Mouse (Mus musculus) midbrain, embryonic 10.5 days (tissue): Measurements from ENCODE around the gene Chrm1. TPM values are rescaled to one million over a fixed set of nuclear protein-coding genes. Genes with fewer than 3 reads are reported as not detected.
A peak's percentile ranks its signal among the peaks of the same experiment; 100 is the strongest.

ENCODE experiments used
- DNase-seq: peaks from one replicate; pipeline ENCODE4 v3.0.0-alpha.2; 2017; ENCODE audit warnings: low spot score
- H3K27ac ChIP-seq: fragments of 300-500 bp; sonication (generic); replicated peaks from 2 replicates; pipeline ENCODE4 v1.5.1; 2016; ENCODE audit warnings: mild to moderate bottlenecking
- H3K27me3 ChIP-seq: fragments of 300-500 bp; sonication (generic); 2 replicates; pipeline ENCODE4 v1.6.1; 2016; ENCODE audit warnings: low read depth, mild to moderate bottlenecking; ENCODE audit not compliant: poor library complexity, severe bottlenecking
- H3K36me3 ChIP-seq: fragments of 300-500 bp; sonication (generic); 2 replicates; pipeline ENCODE4 v1.6.1; 2016; ENCODE audit warnings: mild to moderate bottlenecking, moderate library complexity
- H3K4me1 ChIP-seq: fragments of 300-500 bp; sonication (generic); 2 replicates; pipeline ENCODE4 v1.6.1; 2016
- H3K4me3 ChIP-seq: fragments of 300-500 bp; sonication (generic); 2 replicates; pipeline ENCODE4 v1.5.1; 2016; ENCODE audit warnings: mild to moderate bottlenecking, moderate library complexity
- H3K9me3 ChIP-seq: fragments of 300-500 bp; sonication (generic); replicated peaks from 2 replicates; pipeline ENCODE4 v1.6.1; 2016; ENCODE audit warnings: mild to moderate bottlenecking
- WGBS: fragments of 180-500 bp; shearing (Covaris S2); methylation state at CpG from one replicate; pipeline ENCODE4 v1.1.7; 2016; 5-methylcytosine and 5-hydroxymethylcytosine counted together
- polyA plus RNA-seq: library from polyadenylated mRNA; unstranded; fragments of >200 nt; fragmentation: Nextera tagmentation; extraction: Ambion mirVana; gene quantifications from 2 replicates; pipeline ENCODE4 v1.2.1, GENCODE M21; 2016

Gene Chrm1
- polyA plus RNA-seq, 1 experiment from 2014 or later = not detected

- no peaks in the 10 kb centered on the region for H3K36me3 ChIP-seq
- 55% methylated on average over 6 of the region's 6 CpGs for WGBS
- DNase-seq = no peak
- no peak overlapping the region for H3K27ac ChIP-seq
- no peaks in the 10 kb centered on the region for H3K9me3 ChIP-seq
- H3K4me1 ChIP-seq = peaks cover 22% of the 10 kb centered on the region
- no peaks in the 10 kb centered on the region for H3K27me3 ChIP-seq
- H3K4me3 ChIP-seq = no peak overlapping the region
These were observed 31.7 kb downstream of the Chrm1 start for GRCm38 (mm10) chr19:8695330-8695729.

DNA sequence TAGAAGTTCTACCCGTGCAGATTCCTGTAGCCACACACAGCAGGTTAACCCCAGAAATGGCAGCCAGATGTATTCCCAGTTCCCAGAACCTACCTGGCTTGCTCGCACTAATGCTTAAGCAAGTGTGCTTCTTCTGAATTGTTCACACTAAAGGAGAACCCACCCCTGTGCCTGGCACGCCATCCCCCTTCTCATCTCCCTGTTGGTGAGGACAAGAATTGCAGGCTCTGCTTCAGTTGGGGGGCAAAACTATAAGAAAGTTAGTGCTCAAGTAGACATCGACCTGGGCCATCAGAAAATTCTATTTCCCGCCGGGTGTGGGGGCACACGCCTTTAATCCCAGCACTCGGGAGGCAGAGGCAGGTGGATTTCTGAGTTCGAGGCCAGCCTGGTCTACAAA lies 36.1 kb downstream of the Chrm1 start:
- Histone ChIP-seq H3K4me1 (peaks cover 18% of the 10 kb centered on the region; the same call in 1 of the 2 replicates), H3K27me3 (no peaks in the 10 kb centered on the region), H3K9me3 (no peaks in the 10 kb centered on the region), H3K4me3 (no peak overlapping the region), H3K27ac (no peak overlapping the region), H3K36me3 (no peaks in the 10 kb centered on the region)
- WGBS = 82% methylated on average over 9 of the region's 9 CpGs
- DNase-seq = no peak

DNA sequence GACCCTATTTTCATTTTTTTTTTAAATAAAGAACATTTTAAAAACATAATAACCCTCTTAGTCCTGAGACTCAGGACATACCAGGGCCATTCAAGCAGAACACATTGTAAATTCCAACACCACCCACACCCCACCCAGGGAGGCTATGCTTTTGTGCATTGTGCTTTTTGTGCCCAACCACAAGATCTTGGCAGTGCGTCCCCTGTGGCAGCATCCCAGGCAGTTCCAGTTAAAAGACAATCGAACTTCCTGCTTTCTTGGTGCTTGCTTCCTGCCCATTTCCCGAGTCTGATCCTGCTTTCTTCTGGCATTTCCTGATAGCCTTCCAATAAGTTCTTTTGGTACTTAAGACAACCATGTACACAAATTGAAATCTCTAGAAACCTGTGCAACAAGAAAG lies 38.9 kb downstream of the Chrm1 start:
- 78% methylated on average over 3 of the region's 3 CpGs for WGBS
- H3K9me3 ChIP-seq = no peaks in the 10 kb centered on the region
- no peak overlapping the region for H3K4me3 ChIP-seq
- no peak for DNase-seq
- peaks cover 9% of the 10 kb centered on the region; the same call in 1 of the 2 replicates for H3K4me1 ChIP-seq
- peaks cover 14% of the 10 kb centered on the region for H3K36me3 ChIP-seq
- no peaks in the 10 kb centered on the region for H3K27me3 ChIP-seq
- no peak overlapping the region for H3K27ac ChIP-seq

DNA sequence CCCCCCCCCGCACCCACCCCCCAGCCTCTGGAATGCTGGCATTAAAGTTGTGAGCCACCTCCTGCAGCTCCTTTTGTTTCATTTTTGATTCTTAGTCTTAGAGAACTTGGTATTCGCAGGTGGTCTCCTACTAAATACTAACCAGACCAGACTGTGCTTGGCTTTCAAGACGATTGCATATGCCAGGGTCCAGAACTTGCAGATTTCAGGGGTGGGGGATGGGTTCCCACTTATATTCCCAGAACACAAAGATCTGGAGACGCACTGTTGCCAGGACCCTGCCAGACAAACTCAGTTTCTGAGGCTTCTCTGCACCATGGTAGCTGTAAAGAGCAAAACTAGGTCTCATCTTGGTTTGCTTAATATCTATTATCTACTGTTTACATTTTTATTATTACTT lies 40.0 kb downstream of the Chrm1 start:
- H3K4me3 ChIP-seq = no peak overlapping the region
- DNase-seq = no peak
- H3K4me1 ChIP-seq = peaks cover 9% of the 10 kb centered on the region; the same call in 1 of the 2 replicates
- H3K9me3 ChIP-seq = no peaks in the 10 kb centered on the region
- peaks cover 26% of the 10 kb centered on the region for H3K36me3 ChIP-seq
- WGBS = 42% methylated on average over 4 of the region's 4 CpGs
- no peak overlapping the region for H3K27ac ChIP-seq
- no peaks in the 10 kb centered on the region for H3K27me3 ChIP-seq

DNA sequence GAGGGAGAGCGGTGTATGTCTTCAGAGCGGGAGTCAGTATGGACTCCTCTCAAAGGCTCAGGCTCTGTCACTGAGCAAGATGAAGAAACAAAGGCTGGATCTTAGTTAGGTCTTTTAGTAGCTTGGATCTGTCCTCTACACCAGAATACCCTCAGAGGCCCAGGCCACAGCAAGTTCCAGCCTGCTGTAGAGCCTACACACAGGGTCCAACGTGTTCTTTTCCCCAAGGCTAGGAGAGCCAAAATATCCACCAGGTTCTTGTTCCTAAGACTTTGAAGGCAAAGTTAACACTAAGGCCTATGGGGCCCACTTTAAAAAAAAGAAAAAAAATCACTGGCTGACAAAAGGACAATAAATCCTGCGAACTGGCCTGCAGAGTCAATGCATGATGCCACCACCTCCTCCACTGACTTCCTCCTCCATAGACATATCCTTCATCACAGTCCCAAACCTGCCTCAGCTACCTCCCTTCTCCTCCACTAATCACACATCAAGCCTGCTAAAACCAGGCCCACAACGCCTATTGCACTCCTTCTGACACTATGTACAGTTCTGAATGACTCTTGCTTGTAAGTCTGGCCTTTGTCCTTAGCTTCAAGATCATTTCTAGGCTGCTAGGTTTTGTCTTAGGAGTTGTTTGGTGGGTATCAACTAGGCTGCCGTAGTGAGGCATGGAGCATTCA lies 41.6 kb downstream of the Chrm1 start:
- Histone ChIP-seq H3K9me3 (no peaks in the 10 kb centered on the region), H3K36me3 (peaks cover 41% of the 10 kb centered on the region), H3K27ac (no peak overlapping the region), H3K4me3 (no peak overlapping the region), H3K27me3 (no peaks in the 10 kb centered on the region), H3K4me1 (peaks cover 9% of the 10 kb centered on the region; the same call in 1 of the 2 replicates)
- DNase-seq = no peak
- WGBS = 77% methylated on average over 6 of the region's 6 CpGs

- H3K27ac ChIP-seq = no peak overlapping the region
- 86% methylated on average over 7 of the region's 7 CpGs for WGBS
- DNase-seq = no peak
- no peaks in the 10 kb centered on the region for H3K9me3 ChIP-seq
- H3K4me1 ChIP-seq = peaks cover 16% of the 10 kb centered on the region; the same call in 1 of the 2 replicates
- H3K27me3 ChIP-seq = no peaks in the 10 kb centered on the region
- H3K36me3 ChIP-seq = peaks cover 52% of the 10 kb centered on the region
- H3K4me3 ChIP-seq = no peak overlapping the region
These were observed 42.6 kb downstream of the Chrm1 start for GRCm38 (mm10) chr19:8706132-8706667.

- no peak overlapping the region for H3K4me3 ChIP-seq
- peaks cover 59% of the 10 kb centered on the region for H3K36me3 ChIP-seq
- H3K9me3 ChIP-seq = no peaks in the 10 kb centered on the region
- no peaks in the 10 kb centered on the region for H3K27me3 ChIP-seq
- DNase-seq = no peak
- WGBS = 97% methylated on average over 7 of the region's 7 CpGs
- no peak overlapping the region for H3K27ac ChIP-seq
- H3K4me1 ChIP-seq = peaks cover 23% of the 10 kb centered on the region
These were observed 43.3 kb downstream of the Chrm1 start for GRCm38 (mm10) chr19:8706930-8707329.

DNA sequence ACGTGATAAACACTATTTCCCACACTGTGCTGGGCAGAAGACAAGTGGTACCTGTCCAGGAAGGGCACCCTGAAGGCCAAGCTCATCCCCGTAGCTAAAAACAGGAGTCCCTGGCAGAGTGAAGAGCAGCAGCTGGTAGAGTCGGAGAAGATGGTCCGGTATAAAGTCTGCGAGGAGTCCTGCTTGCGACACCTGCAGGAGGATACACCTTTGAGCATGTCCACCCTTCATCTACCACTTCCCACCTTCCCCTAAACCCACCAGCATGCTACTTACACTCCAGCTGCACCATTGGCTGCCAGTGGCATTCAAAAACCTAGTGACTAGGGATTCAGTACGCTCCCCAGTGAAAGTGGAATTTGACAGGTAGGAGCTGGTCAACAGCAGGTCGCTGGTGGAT lies 45.4 kb downstream of the Chrm1 start:
- 92% methylated on average over 8 of the region's 8 CpGs for WGBS
- no peak overlapping the region for H3K4me3 ChIP-seq
- H3K27me3 ChIP-seq = no peaks in the 10 kb centered on the region
- H3K4me1 ChIP-seq = peaks cover 26% of the 10 kb centered on the region
- peaks cover 61% of the 10 kb centered on the region for H3K36me3 ChIP-seq
- no peak overlapping the region for H3K27ac ChIP-seq
- DNase-seq = no peak
- no peaks in the 10 kb centered on the region for H3K9me3 ChIP-seq

DNA sequence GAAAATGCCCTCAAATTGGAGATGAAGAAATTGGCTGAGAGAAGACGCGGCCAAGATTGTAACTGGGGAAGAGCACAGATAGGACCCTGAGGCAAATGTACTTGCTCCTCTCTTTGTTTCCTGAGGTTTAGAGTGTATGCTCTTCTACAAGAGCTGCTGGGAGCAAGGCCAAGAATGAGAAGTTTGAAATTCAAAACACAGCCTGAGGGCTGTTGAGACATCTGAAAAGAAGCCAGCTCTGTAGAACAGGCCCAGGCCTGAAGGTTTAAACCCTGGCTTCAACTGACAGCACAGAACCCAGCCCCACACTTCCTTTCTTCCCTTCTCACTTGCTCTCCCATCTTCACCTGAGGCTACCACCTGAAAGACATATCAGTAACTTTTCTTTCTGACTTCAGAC lies 46.5 kb downstream of the Chrm1 start:
- Histone ChIP-seq H3K36me3 (peaks cover 61% of the 10 kb centered on the region), H3K27ac (no peak overlapping the region), H3K4me1 (peaks cover 31% of the 10 kb centered on the region), H3K9me3 (no peaks in the 10 kb centered on the region), H3K27me3 (no peaks in the 10 kb centered on the region), H3K4me3 (no peak overlapping the region)
- WGBS = 93% methylated on average over 2 of the region's 2 CpGs
- no peak for DNase-seq

DNA sequence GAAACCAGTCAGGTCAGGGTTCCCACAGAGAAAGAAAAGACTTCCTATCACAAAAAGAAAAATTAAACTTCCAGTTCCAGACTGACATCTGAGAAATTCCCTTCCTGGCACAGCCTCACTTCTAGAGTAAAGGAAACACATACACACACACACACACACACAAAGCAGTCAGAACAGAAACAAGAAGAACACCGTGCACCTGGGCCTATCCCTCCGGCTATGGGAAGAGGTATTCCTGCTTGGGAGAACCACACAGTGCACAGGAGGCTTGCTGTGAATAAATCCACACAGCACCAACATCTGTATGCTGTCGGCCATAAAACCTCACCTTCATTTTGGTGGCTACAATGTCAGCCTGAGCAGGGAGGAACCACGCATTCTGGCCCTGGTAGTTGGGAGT lies 47.9 kb downstream of the Chrm1 start:
- H3K27me3 ChIP-seq = no peaks in the 10 kb centered on the region
- DNase-seq = no peak
- H3K9me3 ChIP-seq = no peaks in the 10 kb centered on the region
- H3K36me3 ChIP-seq = peaks cover 57% of the 10 kb centered on the region
- whole genome bisulfite sequencing = 91% methylated on average over 4 of the region's 4 CpGs
- peak overlapping the region; percentile 94; the same call in 1 of the 2 replicates for H3K27ac ChIP-seq
- H3K4me3 ChIP-seq = peak overlapping the region; percentile 70
- peaks cover 31% of the 10 kb centered on the region for H3K4me1 ChIP-seq

DNA sequence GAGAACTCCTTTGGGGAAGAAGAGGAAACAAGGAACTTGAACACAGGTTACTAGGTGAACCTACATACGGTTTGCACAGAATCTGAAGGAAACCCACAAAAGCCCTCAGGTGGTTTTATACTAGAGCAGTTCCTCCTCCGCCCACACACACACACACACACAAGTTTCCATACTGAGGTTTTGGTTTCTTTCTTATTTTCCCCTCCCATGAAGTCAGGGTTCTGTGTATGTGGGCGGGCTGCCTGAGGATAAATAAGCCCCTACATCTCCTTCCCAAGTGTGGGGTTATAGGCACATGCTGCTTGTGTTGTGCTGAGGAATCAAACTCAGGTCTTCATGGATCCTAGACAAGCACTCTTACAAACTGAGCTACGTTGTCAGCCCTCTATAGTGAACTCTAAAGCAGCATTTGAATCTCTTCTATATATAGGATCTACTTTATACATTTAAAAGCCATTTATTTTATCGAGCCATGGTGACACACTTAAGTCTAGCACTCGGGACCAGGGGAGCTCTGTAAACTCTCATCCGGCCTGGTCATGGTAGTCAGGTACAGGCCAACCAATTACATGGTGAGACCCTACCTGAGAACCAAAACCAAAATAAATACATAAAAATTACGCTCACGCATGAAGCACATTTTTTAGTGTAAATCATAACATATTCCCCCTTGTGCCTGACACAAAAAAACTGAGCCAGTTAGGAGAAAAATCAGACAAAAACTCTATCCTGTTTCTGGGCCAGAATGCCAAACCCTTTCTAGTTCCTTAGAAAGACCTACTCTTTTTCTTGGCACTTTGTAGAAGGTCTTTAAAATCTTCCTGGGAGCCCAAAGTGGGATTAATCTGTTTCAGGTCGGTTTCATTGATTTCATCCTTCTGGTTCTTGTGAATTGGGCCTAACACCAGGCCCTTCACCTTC lies 48.6 kb downstream of the Chrm1 start:
- no peak for DNase-seq
- peaks cover 31% of the 10 kb centered on the region for H3K4me1 ChIP-seq
- no peaks in the 10 kb centered on the region for H3K27me3 ChIP-seq
- H3K4me3 ChIP-seq = peak overlapping the region; percentile 70
- H3K9me3 ChIP-seq = no peaks in the 10 kb centered on the region
- WGBS = 74% methylated on average over 10 of the region's 10 CpGs
- H3K36me3 ChIP-seq = peaks cover 50% of the 10 kb centered on the region
- peak overlapping the region; percentile 94 for H3K27ac ChIP-seq

- WGBS = under 1% methylated on average over 13 of the region's 13 CpGs
- Histone ChIP-seq H3K27me3 (no peaks in the 10 kb centered on the region), H3K27ac (peak overlapping the region; percentile 94), H3K36me3 (peaks cover 43% of the 10 kb centered on the region), H3K4me1 (peaks cover 31% of the 10 kb centered on the region), H3K4me3 (peak overlapping the region; percentile 70), H3K9me3 (no peaks in the 10 kb centered on the region)
- DNase-seq = peak; percentile 85
These were observed 49.3 kb downstream of the Chrm1 start for GRCm38 (mm10) chr19:8712870-8713305.
